Mouse (Mus musculus): Measurements from ENCODE around the gene Ppia. TPM values are rescaled to one million over a fixed set of nuclear protein-coding genes. Genes with fewer than 3 reads are reported as not detected.

Ppia gene
- 1,766 TPM for polyA plus RNA-seq (2014; fragmentation: Illumina TruSeq; extraction: RNeasy Lipid Tissue Mini Kit (QIAGEN cat#74804); ENCODE audit: low read depth, low replicate concordance)

GRCm38 (mm10) chr11:6414751-6415550 is at the start of gene Ppia:
TSS of gene Ppia (plus strand) at chr11:6415443.

GRCm38 (mm10) chr11:6388726-6389413 is 26.4 kb upstream of the Ppia start, which contains the start of gene Zmiz2:
TSS of gene Zmiz2 (plus strand) at chr11:6389074.

GRCm38 (mm10) chr11:6444077-6444853 is 29.0 kb downstream of the Ppia start, which contains the start of gene H2afv:
TSS of gene H2afv (minus strand) at chr11:6444443.

Other genes with a start within 250 kb of the Ppia start
- gene A730071L15Rik, start 215.4 kb upstream of the Ppia start, polyA plus RNA-seq (2014; fragmentation: Illumina TruSeq; extraction: RNeasy Lipid Tissue Mini Kit (QIAGEN cat#74804); ENCODE audit: low read depth, low replicate concordance), result 0.19 TPM
- gene Nudcd3, start 215.0 kb upstream of the Ppia start, polyA plus RNA-seq (2014; fragmentation: Illumina TruSeq; extraction: RNeasy Lipid Tissue Mini Kit (QIAGEN cat#74804); ENCODE audit: low read depth, low replicate concordance), result 39.9 TPM
- 1.2 TPM for gene Npc1l1, start 185.3 kb upstream of the Ppia start, polyA plus RNA-seq (2014; fragmentation: Illumina TruSeq; extraction: RNeasy Lipid Tissue Mini Kit (QIAGEN cat#74804); ENCODE audit: low read depth, low replicate concordance)
- 36.3 TPM for gene Ddx56, start 147.7 kb upstream of the Ppia start, polyA plus RNA-seq (2014; fragmentation: Illumina TruSeq; extraction: RNeasy Lipid Tissue Mini Kit (QIAGEN cat#74804); ENCODE audit: low read depth, low replicate concordance)
- 187 TPM for gene Tmed4, start 140.6 kb upstream of the Ppia start, polyA plus RNA-seq (2014; fragmentation: Illumina TruSeq; extraction: RNeasy Lipid Tissue Mini Kit (QIAGEN cat#74804); ENCODE audit: low read depth, low replicate concordance)
- 143 TPM for gene Ogdh, start 123.8 kb upstream of the Ppia start, polyA plus RNA-seq (2014; fragmentation: Illumina TruSeq; extraction: RNeasy Lipid Tissue Mini Kit (QIAGEN cat#74804); ENCODE audit: low read depth, low replicate concordance)
- gene Zmiz2, start 26.4 kb upstream of the Ppia start, polyA plus RNA-seq (2014; fragmentation: Illumina TruSeq; extraction: RNeasy Lipid Tissue Mini Kit (QIAGEN cat#74804); ENCODE audit: low read depth, low replicate concordance), result 44.5 TPM
- gene H2afv, start 29.0 kb downstream of the Ppia start, polyA plus RNA-seq (2014; fragmentation: Illumina TruSeq; extraction: RNeasy Lipid Tissue Mini Kit (QIAGEN cat#74804); ENCODE audit: low read depth, low replicate concordance), result 57.8 TPM
- 28.3 TPM for gene Purb, start 60.5 kb downstream of the Ppia start, polyA plus RNA-seq (2014; fragmentation: Illumina TruSeq; extraction: RNeasy Lipid Tissue Mini Kit (QIAGEN cat#74804); ENCODE audit: low read depth, low replicate concordance)
- gene Myo1g, start 105.5 kb downstream of the Ppia start, polyA plus RNA-seq (2014; fragmentation: Illumina TruSeq; extraction: RNeasy Lipid Tissue Mini Kit (QIAGEN cat#74804); ENCODE audit: low read depth, low replicate concordance), result 5.7 TPM
- gene Ccm2, start 131.4 kb downstream of the Ppia start, polyA plus RNA-seq (2014; fragmentation: Illumina TruSeq; extraction: RNeasy Lipid Tissue Mini Kit (QIAGEN cat#74804); ENCODE audit: low read depth, low replicate concordance), result 34.9 TPM
- gene Nacad, start 190.6 kb downstream of the Ppia start, polyA plus RNA-seq (2014; fragmentation: Illumina TruSeq; extraction: RNeasy Lipid Tissue Mini Kit (QIAGEN cat#74804); ENCODE audit: low read depth, low replicate concordance), result 2.1 TPM
- gene Tbrg4, start 210.6 kb downstream of the Ppia start, polyA plus RNA-seq (2014; fragmentation: Illumina TruSeq; extraction: RNeasy Lipid Tissue Mini Kit (QIAGEN cat#74804); ENCODE audit: low read depth, low replicate concordance), result 23.7 TPM
- gene Wap, start 223.2 kb downstream of the Ppia start, polyA plus RNA-seq (2014; fragmentation: Illumina TruSeq; extraction: RNeasy Lipid Tissue Mini Kit (QIAGEN cat#74804); ENCODE audit: low read depth, low replicate concordance), result not detected
- 161 TPM for gene Ramp3, start 243.1 kb downstream of the Ppia start, polyA plus RNA-seq (2014; fragmentation: Illumina TruSeq; extraction: RNeasy Lipid Tissue Mini Kit (QIAGEN cat#74804); ENCODE audit: low read depth, low replicate concordance)